Mouse (Mus musculus) cerebellum, postnatal 36 days (tissue): ENCODE data around the gene Rftn1.
"Not testable (repeated sequence)": the region's sequence is repeated elsewhere in the genome, so short reads cannot be mapped to it uniquely, and the experiment has no call there.

Source experiments
- DNase-seq, 2 experiments: peaks; one replicate each; pipeline ENCODE4 v3.0.0; 2021 to 2022; ENCODE audit warnings: mixed read lengths in 2 of 2

Rftn1 gene

GRCm38 (mm10) chr17:50126545-50126944 is 63.9 kb downstream of the Rftn1 start:
- DNase-seq, result no peak

- no peak for DNase-seq
Measured at GRCm38 (mm10) chr17:50125900-50126299, 64.6 kb downstream of the Rftn1 start.

GRCm38 (mm10) chr17:50125245-50125798 is 65.2 kb downstream of the Rftn1 start:
- DNase-seq, result no peak

GRCm38 (mm10) chr17:50124708-50125107 is 65.8 kb downstream of the Rftn1 start:
- DNase-seq, result no peak

GRCm38 (mm10) chr17:50122555-50122954 is 67.9 kb downstream of the Rftn1 start:
- DNase-seq, result no peak

GRCm38 (mm10) chr17:50120098-50120497 is 70.4 kb downstream of the Rftn1 start:
- DNase-seq, result no peak

- no peak for DNase-seq
Measured at GRCm38 (mm10) chr17:50117461-50117860, 73.0 kb downstream of the Rftn1 start.

GRCm38 (mm10) chr17:50116980-50117379 is 73.5 kb downstream of the Rftn1 start:
- DNase-seq, result no peak

GRCm38 (mm10) chr17:50116401-50116800 is 74.1 kb downstream of the Rftn1 start:
- DNase-seq, result not testable (repeated sequence)

GRCm38 (mm10) chr17:50115716-50116115 is 74.8 kb downstream of the Rftn1 start:
- not testable (repeated sequence) for DNase-seq

- DNase-seq, result no peak
Measured at GRCm38 (mm10) chr17:50114659-50115058, 75.8 kb downstream of the Rftn1 start.

GRCm38 (mm10) chr17:50110650-50111415 is 79.6 kb downstream of the Rftn1 start:
- DNase-seq, result no peak

GRCm38 (mm10) chr17:50106811-50107210 is 83.7 kb downstream of the Rftn1 start:
- no peak for DNase-seq

GRCm38 (mm10) chr17:50104131-50104530 is 86.3 kb downstream of the Rftn1 start:
- DNase-seq, result no peak

- no peak for DNase-seq
Measured at GRCm38 (mm10) chr17:50101416-50101815, 89.1 kb downstream of the Rftn1 start.

GRCm38 (mm10) chr17:50100070-50100469 is 90.4 kb downstream of the Rftn1 start:
- no peak for DNase-seq

GRCm38 (mm10) chr17:50099378-50099777 is 91.1 kb downstream of the Rftn1 start:
- DNase-seq, result no peak

- no peak for DNase-seq
Measured at GRCm38 (mm10) chr17:50098297-50098696, 92.2 kb downstream of the Rftn1 start.

- no peak for DNase-seq
Measured at GRCm38 (mm10) chr17:50097831-50098230, 92.6 kb downstream of the Rftn1 start.

- no peak for DNase-seq
Measured at GRCm38 (mm10) chr17:50096305-50096704, 94.2 kb downstream of the Rftn1 start.

- DNase-seq, result no peak
Measured at GRCm38 (mm10) chr17:50094596-50094995, 95.9 kb downstream of the Rftn1 start.

GRCm38 (mm10) chr17:50094077-50094476 is 96.4 kb downstream of the Rftn1 start:
- no peak for DNase-seq

GRCm38 (mm10) chr17:50093356-50093755 is 97.1 kb downstream of the Rftn1 start:
- DNase-seq, result no peak

GRCm38 (mm10) chr17:50092848-50093247 is 97.6 kb downstream of the Rftn1 start:
- DNase-seq, result no peak

- DNase-seq, result no peak
Measured at GRCm38 (mm10) chr17:50091829-50092228, 98.6 kb downstream of the Rftn1 start.
